Mouse (Mus musculus): ENCODE measurements at regions not wholly inside any gene's neighbourhood (a gene's known extent, or its start where the extent isn't known, plus 50 kb on each side); places are given as distances from the start of the nearest gene placed in this dataset.
A peak's percentile ranks its signal among the peaks of the same experiment; 100 is the strongest.
"Not testable (repeated sequence)": the region's sequence is repeated elsewhere in the genome, so short reads cannot be mapped to it uniquely, and the experiment has no call there.

- DNase-seq: peak in 1 of 2 experiments; percentile 0
These were observed 952.7 kb downstream of the Poteg start for GRCm38 (mm10) chr8:28400141-28400540.

GRCm38 (mm10) chr8:28427544-28428135 is 980.2 kb downstream of the Poteg start:
- DNase-seq: no peak

DNA sequence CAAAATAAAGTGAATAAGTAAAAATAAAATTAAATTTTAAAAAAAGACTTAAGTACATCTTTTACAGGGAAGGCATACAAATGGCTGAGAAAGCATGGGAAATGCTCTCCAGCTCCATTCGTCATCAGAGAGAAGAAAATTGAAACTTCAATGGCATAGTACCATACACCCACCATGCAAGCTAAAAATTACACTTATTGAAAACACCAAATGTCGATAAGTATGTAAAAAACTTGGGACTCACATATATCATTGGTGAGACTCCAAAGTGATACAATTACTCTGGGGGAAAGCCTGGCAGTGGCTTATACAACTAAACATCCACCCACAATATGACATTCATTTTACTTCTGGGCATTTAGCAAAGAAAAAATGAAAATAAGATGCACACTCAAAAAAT is 1025.7 kb downstream of the Poteg start:
- DNase-seq: no peak

- DNase-seq: no peak
These were observed 1040.4 kb downstream of the Poteg start for GRCm38 (mm10) chr8:28487913-28488312.

DNA sequence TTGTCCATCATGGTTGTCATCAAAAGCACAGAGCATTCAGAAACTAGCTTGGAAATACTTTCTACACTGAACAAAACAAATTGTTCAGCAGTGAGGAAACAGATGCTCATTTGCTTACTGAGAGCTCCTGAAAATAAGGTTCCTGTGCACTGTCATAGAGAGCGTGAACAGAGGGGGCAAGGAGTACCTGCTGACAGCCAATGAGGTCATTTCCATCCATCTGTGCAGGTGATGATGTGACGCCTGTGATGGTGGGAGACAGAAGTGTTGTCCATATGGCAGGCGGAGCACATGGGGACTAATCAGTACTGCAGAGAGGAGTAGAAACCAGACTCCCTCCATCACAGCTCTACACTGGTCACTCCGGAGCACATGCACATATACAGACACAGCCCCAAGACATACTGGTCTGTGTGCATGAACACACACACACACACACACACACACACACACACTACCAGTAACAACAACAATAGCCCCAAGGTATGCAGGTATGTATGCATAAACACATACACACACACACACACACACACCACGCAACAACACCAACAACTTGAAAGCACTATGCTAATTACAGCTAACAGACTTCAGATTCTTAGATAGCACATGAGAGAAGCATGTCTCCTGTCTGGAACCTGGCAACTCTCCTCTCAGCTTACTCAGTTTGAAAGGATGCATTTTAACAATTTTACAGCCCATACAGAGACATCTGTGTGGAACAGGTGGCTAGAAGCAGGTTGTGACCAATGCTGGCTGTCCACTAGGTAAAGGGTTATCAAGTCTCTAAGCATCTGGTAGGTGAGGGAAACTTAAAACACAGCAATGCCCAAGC is 1056.2 kb downstream of the Poteg start:
- no peak for DNase-seq

DNA sequence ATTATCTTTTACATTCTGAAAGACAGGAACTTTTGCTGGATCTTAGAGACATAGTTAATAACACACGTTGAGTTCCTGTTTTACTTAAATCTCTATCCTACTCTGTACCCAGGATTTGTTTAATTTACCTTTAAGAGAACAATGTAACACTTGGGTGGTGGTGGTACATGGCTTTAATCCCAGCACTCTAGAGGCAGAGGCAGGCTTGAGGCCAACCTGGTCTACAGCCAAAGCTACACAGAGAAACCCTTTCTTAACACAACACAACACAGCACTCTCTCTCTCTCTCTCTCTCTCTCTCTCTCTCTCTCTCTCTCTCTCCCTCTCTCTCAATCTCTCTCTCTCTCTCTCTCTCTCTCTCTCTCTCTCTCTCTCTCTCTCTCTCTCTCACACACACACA is 1076.0 kb downstream of the Poteg start:
- not testable (repeated sequence) for DNase-seq

GRCm38 (mm10) chr8:28547236-28547635 is 1099.8 kb downstream of the Poteg start:
- DNase-seq: no peak

GRCm38 (mm10) chr8:28559881-28560280 is 1112.4 kb downstream of the Poteg start:
- peak; percentile 4 to 6 for DNase-seq

- DNase-seq: no peak
These were observed 1131.8 kb downstream of the Poteg start for GRCm38 (mm10) chr8:28579250-28579651.

DNA sequence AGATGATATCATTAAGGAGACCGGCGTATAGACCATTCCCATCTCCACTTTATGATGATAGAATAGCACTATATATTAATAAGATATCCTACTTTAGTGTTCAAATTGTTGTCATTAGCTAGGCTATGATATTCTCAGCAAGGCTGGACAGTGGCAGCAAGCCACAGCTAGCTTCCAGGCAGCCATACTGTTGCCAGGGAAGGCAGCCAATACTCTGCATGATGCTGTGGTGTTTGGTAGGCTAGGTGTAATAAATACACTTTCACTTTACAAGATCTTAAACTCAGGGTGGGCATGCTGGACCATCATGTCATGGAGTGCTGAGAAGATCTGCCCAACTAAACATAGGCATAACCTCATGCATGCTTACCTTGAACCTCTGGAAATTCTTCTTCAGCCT is 1133.4 kb downstream of the Poteg start:
- peak; percentile 14 to 23 for DNase-seq

DNA sequence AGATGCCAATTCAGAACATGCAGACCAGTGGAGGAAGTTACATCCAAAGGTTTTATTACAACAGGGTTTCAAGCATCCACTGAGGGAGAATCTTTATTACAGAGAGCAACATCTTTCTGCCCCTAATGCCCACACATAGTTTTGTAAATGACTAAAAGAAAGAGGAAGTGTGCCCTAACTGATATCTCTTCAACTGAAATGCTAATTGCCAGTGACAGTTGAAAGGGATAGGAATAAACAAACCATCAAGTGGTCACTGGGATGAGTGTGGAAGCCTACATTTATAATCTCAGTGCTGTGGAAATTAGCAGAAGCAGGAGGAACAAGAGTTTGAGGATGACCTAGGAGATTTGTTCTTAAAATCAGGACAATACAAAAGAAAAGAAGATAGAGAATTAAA is 1142.5 kb downstream of the Poteg start:
- no peak for DNase-seq

GRCm38 (mm10) chr8:28593238-28593637 is 1145.8 kb downstream of the Poteg start:
- peak; percentile 26 to 42 for DNase-seq

GRCm38 (mm10) chr8:28594191-28594590 is 1146.7 kb downstream of the Poteg start:
- peak; percentile 58 to 64 for DNase-seq

DNA sequence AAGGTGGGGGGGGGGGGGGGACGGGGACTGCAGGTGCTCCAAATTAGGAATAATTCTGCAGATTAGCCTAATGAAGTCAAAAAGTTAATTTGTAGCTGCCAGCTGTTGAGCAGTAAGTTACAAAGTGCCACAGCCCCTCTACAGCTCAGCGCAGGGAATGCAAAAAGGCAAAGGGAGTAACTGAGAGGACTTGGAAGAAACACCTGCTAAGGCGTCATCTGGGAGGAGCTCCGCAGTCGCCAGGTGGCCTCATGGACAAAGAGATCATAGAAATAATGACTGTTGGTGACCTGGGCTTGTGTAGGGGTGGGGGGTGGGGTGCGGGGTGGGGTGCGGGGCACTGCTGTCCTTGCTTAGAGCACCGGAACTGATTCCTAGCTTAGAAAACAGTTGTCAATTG is 1147.1 kb downstream of the Poteg start:
- peak in 1 of 2 experiments; percentile 1 for DNase-seq

DNA sequence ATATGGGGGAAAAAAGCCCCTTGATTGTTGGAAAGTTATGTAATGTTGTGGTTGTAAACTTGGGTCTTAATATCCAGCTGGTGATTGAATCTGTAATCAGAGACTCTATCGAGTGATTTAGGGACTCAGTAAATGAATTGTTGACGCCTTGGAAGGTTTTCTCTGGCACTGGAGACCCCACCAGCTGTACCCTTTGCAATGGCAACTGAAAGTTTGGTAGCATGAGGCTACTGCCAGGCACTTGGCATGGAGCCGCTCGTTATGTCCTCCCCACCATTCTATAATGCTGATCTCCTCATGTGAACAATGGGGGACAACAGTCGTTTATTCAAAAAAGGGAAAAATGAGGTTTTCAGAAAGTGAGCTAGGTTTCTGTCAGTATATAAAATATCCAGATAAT is 1148.4 kb downstream of the Poteg start:
- no peak for DNase-seq
